Mouse (Mus musculus): ENCODE data around the gene Nuak2. TPM values are rescaled to one million over a fixed set of nuclear protein-coding genes. Genes with fewer than 3 reads are reported as not detected.
A peak's percentile ranks its signal among the peaks of the same experiment; 100 is the strongest.

Gene Nuak2
- polyA plus RNA-seq, 1 experiment from 2014 or later, result 38.0 TPM

DNA sequence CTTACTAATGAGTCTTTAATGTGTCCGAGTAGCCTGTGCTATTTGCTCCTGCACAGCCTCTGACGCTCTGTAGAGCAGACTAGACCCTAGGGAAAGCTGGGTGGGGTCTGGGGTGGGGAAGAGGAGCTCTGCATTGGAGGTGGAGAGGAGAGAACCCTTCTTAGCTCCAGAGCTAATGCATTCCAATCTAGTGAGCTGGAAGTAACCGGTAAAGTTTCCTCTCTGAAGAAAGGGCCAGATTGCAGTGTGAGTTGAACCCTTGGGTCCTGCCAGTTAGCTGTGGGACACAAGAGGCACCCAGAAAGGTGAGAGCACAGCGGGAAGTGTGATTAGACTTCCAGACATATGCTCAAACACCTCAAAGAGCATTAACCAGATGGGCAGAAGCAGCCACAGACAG is 24.2 kb upstream of the Nuak2 start:
- ATAC-seq (ENCODE audit: low FRiP score, low TSS enrichment), result peak; percentile 18; the same call in 1 of the 2 replicates
- 41% methylated on average over 4 of the region's 4 CpGs for WGBS
- no peak overlapping the region for H3K9ac ChIP-seq (replicated peaks; ENCODE audit: low read length)

DNA sequence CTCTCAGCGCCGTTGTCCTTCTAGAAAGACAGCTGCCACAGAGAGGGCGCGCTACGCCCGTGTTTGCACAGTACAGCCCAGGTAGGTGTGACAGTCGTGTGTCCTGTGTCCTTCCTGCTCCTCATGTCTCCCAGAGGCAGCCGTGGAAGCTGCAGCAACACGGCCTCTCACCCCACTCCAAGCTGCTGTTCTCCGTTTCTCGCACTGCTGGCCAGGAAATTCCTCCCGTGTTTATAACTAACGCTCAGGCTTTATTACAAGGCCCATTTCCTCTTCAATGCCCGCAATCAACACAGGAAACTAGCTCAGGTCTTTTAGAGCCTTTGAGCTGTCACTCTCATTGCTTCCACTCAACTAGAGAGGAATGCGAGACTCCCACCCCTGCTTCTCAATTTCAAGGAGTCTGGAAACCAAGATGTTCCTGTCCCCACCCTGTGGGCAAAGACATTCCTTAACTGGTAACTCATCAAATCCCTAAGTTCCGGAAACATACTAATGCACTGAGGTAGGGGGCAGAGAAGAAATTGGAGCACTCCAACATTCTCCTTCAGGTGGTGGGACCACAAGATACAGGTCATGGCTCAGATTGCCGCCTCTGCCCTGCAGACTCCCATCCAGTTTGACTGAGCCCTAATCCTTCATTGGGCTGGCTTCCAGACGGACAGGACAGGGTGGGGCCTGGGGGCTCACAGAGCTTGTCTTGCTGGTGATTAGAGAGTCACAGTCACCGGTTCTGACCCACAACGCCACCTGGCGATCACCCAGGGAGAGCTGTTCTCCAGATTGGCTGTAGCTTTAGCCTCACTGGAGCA is 23.4 kb upstream of the Nuak2 start:
- Histone ChIP-seq H3K9me3 (ENCODE audit: control insufficient read depth, low read length) (no peaks in the 10 kb centered on the region), H3K4me3 (replicated peaks; ENCODE audit: low read depth, low read length) (no peak overlapping the region), H3K4me2 (ENCODE audit: low read length) (no peak overlapping the region), H3K9ac (replicated peaks; ENCODE audit: low read length) (no peak overlapping the region), H3K27me3 (ENCODE audit: control insufficient read depth, insufficient read depth, low read length) (no peaks in the 10 kb centered on the region), H3K27ac (replicated peaks; ENCODE audit: low read depth, low read length) (peak overlapping the region; percentile 33; the same call in 1 of the 2 replicates), H3K4me1 (ENCODE audit: control insufficient read depth, insufficient read depth, low read length) (peaks cover 62% of the 10 kb centered on the region), H3K36me3 (ENCODE audit: control insufficient read depth, insufficient read depth, low read length) (no peaks in the 10 kb centered on the region)
- ATAC-seq (ENCODE audit: low FRiP score, low TSS enrichment) (no peak), DNase-seq (no peak)
- 56% methylated on average over 21 of the region's 21 CpGs for WGBS

More for the DNA sequence above, 24.2 kb upstream of the Nuak2 start:
- Histone ChIP-seq H3K9me3 (ENCODE audit: control insufficient read depth, low read length) (no peaks in the 10 kb centered on the region), H3K27me3 (ENCODE audit: control insufficient read depth, insufficient read depth, low read length) (no peaks in the 10 kb centered on the region), H3K4me3 (replicated peaks; ENCODE audit: low read depth, low read length) (no peak overlapping the region), H3K36me3 (ENCODE audit: control insufficient read depth, insufficient read depth, low read length) (no peaks in the 10 kb centered on the region), H3K27ac (replicated peaks; ENCODE audit: low read depth, low read length) (peak overlapping the region; percentile 72), H3K4me2 (ENCODE audit: low read length) (no peak overlapping the region), H3K4me1 (ENCODE audit: control insufficient read depth, insufficient read depth, low read length) (peaks cover 64% of the 10 kb centered on the region)
- DNase-seq, result no peak

DNA sequence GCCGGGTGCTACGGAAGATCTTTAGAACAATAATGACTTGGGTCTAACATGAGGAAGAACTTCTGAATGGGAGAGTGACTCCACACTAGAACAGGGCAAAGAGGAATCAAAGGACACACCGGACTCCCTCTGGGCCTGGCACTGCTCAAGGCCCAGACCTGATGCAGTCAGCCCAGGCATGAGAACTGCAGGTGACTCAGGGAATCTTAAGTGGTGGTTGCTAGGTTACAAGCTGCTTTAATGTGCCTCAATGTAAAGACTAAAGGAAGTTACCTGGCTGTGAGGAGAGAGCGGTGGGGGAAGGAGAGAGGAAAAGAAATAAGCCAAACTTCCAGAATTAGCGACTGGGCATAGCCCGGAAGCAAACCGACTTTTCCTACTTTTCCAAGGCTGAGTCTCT is 20.4 kb upstream of the Nuak2 start:
- peak; percentile 71 for DNase-seq
- Histone ChIP-seq H3K36me3 (ENCODE audit: control insufficient read depth, insufficient read depth, low read length) (no peaks in the 10 kb centered on the region), H3K4me1 (ENCODE audit: control insufficient read depth, insufficient read depth, low read length) (peaks cover 63% of the 10 kb centered on the region), H3K9me3 (ENCODE audit: control insufficient read depth, low read length) (no peaks in the 10 kb centered on the region), H3K4me2 (ENCODE audit: low read length) (no peak overlapping the region), H3K4me3 (replicated peaks; ENCODE audit: low read depth, low read length) (no peak overlapping the region), H3K9ac (replicated peaks; ENCODE audit: low read length) (no peak overlapping the region), H3K27me3 (ENCODE audit: control insufficient read depth, insufficient read depth, low read length) (no peaks in the 10 kb centered on the region), H3K27ac (replicated peaks; ENCODE audit: low read depth, low read length) (peak overlapping the region; percentile 6; the same call in 1 of the 2 replicates)
- 69% methylated on average over 7 of the region's 7 CpGs for WGBS
- no peak for ATAC-seq (ENCODE audit: low FRiP score, low TSS enrichment)

DNA sequence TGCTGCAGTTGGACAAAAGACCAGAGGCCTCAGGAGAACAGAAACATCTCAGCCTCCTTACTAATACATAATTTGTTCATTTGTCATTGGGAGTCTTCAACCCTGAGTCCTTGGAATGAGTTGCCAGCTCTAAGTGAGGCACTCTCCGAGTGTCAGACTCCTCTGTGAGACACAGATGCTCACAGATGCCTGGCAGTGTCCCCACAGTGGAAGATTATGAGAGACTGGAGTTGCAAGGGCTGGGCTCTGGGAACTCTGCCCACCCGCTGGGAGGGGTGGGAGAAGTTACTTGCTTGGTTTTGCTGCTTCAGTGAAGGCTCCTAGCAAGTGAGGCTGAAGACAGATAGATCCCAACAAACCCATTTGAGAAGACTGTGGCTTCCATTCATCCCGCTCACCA is 19.9 kb upstream of the Nuak2 start:
- no peak overlapping the region for H3K4me2 ChIP-seq (ENCODE audit: low read length)
- DNase-seq (no peak), ATAC-seq (ENCODE audit: low FRiP score, low TSS enrichment) (no peak)
- H3K27ac ChIP-seq (replicated peaks; ENCODE audit: low read depth, low read length), result 0 out of 2 replicates have a peak overlapping the region, but pooled peaks have one; percentile 2
- no peaks in the 10 kb centered on the region for H3K27me3 ChIP-seq (ENCODE audit: control insufficient read depth, insufficient read depth, low read length)
- H3K4me1 ChIP-seq (ENCODE audit: control insufficient read depth, insufficient read depth, low read length), result peaks cover 57% of the 10 kb centered on the region
- H3K9me3 ChIP-seq (ENCODE audit: control insufficient read depth, low read length), result no peaks in the 10 kb centered on the region
- no peak overlapping the region for H3K9ac ChIP-seq (replicated peaks; ENCODE audit: low read length)
- H3K36me3 ChIP-seq (ENCODE audit: control insufficient read depth, insufficient read depth, low read length), result no peaks in the 10 kb centered on the region
- WGBS, result 68% methylated on average over 3 of the region's 3 CpGs
- no peak overlapping the region for H3K4me3 ChIP-seq (replicated peaks; ENCODE audit: low read depth, low read length)

DNA sequence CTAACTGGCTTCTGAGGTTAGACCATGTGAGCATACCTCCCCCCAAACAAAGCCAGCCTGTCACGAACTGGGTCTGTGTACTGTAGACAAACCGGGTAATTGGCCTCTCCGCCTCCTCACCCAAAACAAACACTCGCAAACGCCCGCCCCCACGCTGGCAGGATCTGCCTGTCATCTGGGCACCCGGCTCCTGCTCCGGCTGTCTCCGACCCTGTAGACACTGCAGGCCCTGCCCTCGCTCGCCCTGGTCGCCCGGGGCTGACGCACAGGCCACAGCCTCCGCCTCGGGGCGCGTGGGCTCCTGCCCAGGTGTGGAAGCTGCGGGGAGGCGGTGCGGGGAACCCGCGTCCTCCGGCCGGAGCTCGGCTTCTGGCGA is 17.5 kb upstream of the Nuak2 start, which contains the start of gene Klhdc8a:
Gene Klhdc8a (plus strand): TSS at position 202 of the 376 bp plus-strand sequence.
- Histone ChIP-seq H3K27ac (replicated peaks; ENCODE audit: low read depth, low read length) (peak within 1 kb of the TSS; percentile 90), H3K4me1 (ENCODE audit: control insufficient read depth, insufficient read depth, low read length) (peaks cover 48% of the 10 kb centered on the region), H3K4me2 (ENCODE audit: low read length) (peak within 1 kb of the TSS; percentile 99), H3K9ac (replicated peaks; ENCODE audit: low read length) (peak within 1 kb of the TSS; percentile 86), H3K36me3 (ENCODE audit: control insufficient read depth, insufficient read depth, low read length) (no peaks in the 10 kb centered on the region), H3K9me3 (ENCODE audit: control insufficient read depth, low read length) (no peaks in the 10 kb centered on the region), H3K4me3 (replicated peaks; ENCODE audit: low read depth, low read length) (peak within 1 kb of the TSS; percentile 59), H3K27me3 (ENCODE audit: control insufficient read depth, insufficient read depth, low read length) (no peaks in the 10 kb centered on the region)
- ATAC-seq (ENCODE audit: low FRiP score, low TSS enrichment), result peak; percentile 67
- peak; percentile 77 for DNase-seq
- under 1% methylated on average over 28 of the region's 28 CpGs for WGBS

DNA sequence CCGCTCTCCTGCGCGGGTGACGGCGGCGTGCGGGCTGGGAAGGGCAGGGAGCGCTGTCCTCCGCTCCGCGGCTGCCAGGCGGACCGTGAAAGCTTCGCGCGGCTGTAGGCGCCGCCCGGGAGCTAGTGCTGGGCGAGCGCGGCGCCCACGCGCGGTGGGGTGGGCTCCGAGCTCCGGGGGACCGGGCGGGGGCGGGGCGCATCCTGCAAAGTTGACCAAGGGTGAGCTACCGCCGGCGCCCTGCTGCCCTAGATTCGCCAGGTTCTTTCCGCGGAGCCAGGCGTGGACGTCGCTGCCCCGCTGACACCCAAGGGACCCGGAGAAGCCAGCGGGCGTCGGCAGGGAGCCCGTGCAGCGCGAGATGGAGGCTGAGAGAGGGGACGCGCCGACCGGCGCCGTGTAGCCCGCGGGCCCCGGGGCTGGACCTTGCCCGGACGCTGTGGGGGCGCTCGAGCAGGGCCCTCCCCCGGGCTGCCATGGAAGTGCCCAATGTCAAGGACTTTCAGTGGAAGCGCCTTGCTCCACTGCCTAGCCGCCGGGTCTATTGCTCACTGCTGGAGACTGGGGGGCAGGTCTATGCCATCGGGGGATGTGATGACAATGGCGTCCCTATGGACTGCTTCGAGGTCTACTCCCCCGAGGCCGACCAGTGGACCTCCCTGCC is 17.0 kb upstream of the Nuak2 start:
- peak overlapping the region; percentile 90 for H3K27ac ChIP-seq (replicated peaks; ENCODE audit: low read depth, low read length)
- under 1% methylated on average over 70 of the region's 71 CpGs for WGBS

DNA sequence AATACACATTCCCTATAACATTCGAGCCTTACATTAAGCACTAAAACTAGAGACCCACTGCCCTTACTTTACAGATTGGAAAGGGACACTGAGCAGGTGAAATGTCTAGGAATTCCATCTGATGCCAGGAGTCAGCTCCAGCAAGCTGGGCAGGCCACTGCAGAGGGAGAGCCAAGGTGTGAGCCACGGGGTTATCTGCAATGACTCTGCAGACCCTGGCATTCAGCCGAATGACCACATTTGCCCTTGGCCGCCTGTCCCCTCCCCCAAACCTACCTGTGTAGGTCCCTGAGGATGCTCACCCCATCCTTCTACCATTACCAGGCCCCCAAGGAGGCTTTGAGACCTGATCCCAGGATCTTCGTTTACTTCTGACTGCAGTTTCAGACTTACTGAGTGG is 16.2 kb upstream of the Nuak2 start:
- 83% methylated on average over 5 of the region's 5 CpGs for WGBS
- Histone ChIP-seq H3K9ac (replicated peaks; ENCODE audit: low read length) (peak overlapping the region; percentile 86; the same call in 1 of the 2 replicates), H3K4me2 (ENCODE audit: low read length) (peak overlapping the region; percentile 99), H3K4me3 (replicated peaks; ENCODE audit: low read depth, low read length) (peak overlapping the region; percentile 59), H3K27ac (replicated peaks; ENCODE audit: low read depth, low read length) (no peak overlapping the region), H3K36me3 (ENCODE audit: control insufficient read depth, insufficient read depth, low read length) (no peaks in the 10 kb centered on the region), H3K9me3 (ENCODE audit: control insufficient read depth, low read length) (no peaks in the 10 kb centered on the region), H3K4me1 (ENCODE audit: control insufficient read depth, insufficient read depth, low read length) (peaks cover 52% of the 10 kb centered on the region), H3K27me3 (ENCODE audit: control insufficient read depth, insufficient read depth, low read length) (no peaks in the 10 kb centered on the region)
- DNase-seq (no peak), ATAC-seq (ENCODE audit: low FRiP score, low TSS enrichment) (no peak)

More for the DNA sequence above, 17.0 kb upstream of the Nuak2 start:
- H3K4me2 ChIP-seq (ENCODE audit: low read length), result peak overlapping the region; percentile 99
- peak overlapping the region; percentile 59 for H3K4me3 ChIP-seq (replicated peaks; ENCODE audit: low read depth, low read length)
- DNase-seq (peak; percentile 78), ATAC-seq (ENCODE audit: low FRiP score, low TSS enrichment) (peak; percentile 70)
- H3K9me3 ChIP-seq (ENCODE audit: control insufficient read depth, low read length), result no peaks in the 10 kb centered on the region
- peak overlapping the region; percentile 86 for H3K9ac ChIP-seq (replicated peaks; ENCODE audit: low read length)
- peaks cover 52% of the 10 kb centered on the region for H3K4me1 ChIP-seq (ENCODE audit: control insufficient read depth, insufficient read depth, low read length)
- no peaks in the 10 kb centered on the region for H3K27me3 ChIP-seq (ENCODE audit: control insufficient read depth, insufficient read depth, low read length)
- H3K36me3 ChIP-seq (ENCODE audit: control insufficient read depth, insufficient read depth, low read length), result no peaks in the 10 kb centered on the region

DNA sequence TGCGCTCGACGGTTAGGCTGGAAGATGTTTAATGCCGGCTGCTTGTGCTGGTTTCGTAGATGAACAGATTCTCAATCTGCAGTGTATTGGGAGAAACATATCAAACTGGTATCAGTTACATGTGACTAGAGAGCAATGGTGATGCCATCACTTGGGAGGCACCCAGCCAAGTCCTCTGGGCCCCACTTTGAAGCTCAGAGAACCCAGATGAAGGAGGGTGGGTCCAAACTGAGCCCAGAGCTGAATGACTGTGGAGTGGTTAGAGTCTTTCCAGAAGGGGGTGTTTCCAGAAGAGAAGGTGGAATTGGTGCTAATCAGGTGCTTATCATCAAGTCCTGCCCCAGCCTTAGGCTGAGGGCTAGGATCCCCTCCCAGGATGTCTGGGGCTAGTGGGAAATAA is 14.7 kb upstream of the Nuak2 start:
- Histone ChIP-seq H3K4me2 (ENCODE audit: low read length) (peak overlapping the region; percentile 99), H3K9ac (replicated peaks; ENCODE audit: low read length) (no peak overlapping the region)
- WGBS, result 82% methylated on average over 5 of the region's 5 CpGs

More for the DNA sequence above, 14.7 kb upstream of the Nuak2 start:
- no peaks in the 10 kb centered on the region for H3K27me3 ChIP-seq (ENCODE audit: control insufficient read depth, insufficient read depth, low read length)
- no peaks in the 10 kb centered on the region for H3K9me3 ChIP-seq (ENCODE audit: control insufficient read depth, low read length)
- H3K4me3 ChIP-seq (replicated peaks; ENCODE audit: low read depth, low read length), result no peak overlapping the region
- H3K27ac ChIP-seq (replicated peaks; ENCODE audit: low read depth, low read length), result no peak overlapping the region
- DNase-seq (no peak), ATAC-seq (ENCODE audit: low FRiP score, low TSS enrichment) (no peak)
- H3K36me3 ChIP-seq (ENCODE audit: control insufficient read depth, insufficient read depth, low read length), result no peaks in the 10 kb centered on the region
- peaks cover 42% of the 10 kb centered on the region for H3K4me1 ChIP-seq (ENCODE audit: control insufficient read depth, insufficient read depth, low read length)
